Mouse (Mus musculus) G1E (cell line): ENCODE measurements around the gene Zfp628. TPM values are rescaled to one million over a fixed set of nuclear protein-coding genes. Genes with fewer than 3 reads are reported as not detected.
"Not testable (repeated sequence)": the region's sequence is repeated elsewhere in the genome, so short reads cannot be mapped to it uniquely, and the experiment has no call there.

ENCODE experiments used
- ATAC-seq: 2 replicates; pipeline ENCODE4 v1.8.0; 2016; ENCODE audit warnings: mild to moderate bottlenecking; ENCODE audit not compliant: insufficient number of reproducible peaks, poor library complexity, low FRiP score, severe bottlenecking; ENCODE audit errors: extremely low read depth
- DNase-seq: peaks from one replicate; pipeline ENCODE4 v3.0.0; 2012; ENCODE audit warnings: low spot score
- H3K27me3 ChIP-seq: 2 replicates; pipeline ENCODE4 v1.6.1; 2012; ENCODE audit warnings: mild to moderate bottlenecking, low read length, inconsistent platforms; ENCODE audit not compliant: insufficient read depth
- H3K36me3 ChIP-seq: replicated peaks from 2 replicates; pipeline ENCODE3; 2012; ENCODE audit warnings: mild to moderate bottlenecking, inconsistent platforms
- H3K4me1 ChIP-seq: 2 replicates; pipeline ENCODE4 v1.6.1; 2012; ENCODE audit warnings: low read depth, low read length, inconsistent platforms, mixed read lengths; ENCODE audit not compliant: insufficient read depth
- H3K4me3 ChIP-seq: 2 replicates; pipeline ENCODE4 v1.5.1; 2012; ENCODE audit warnings: low read depth, mild to moderate bottlenecking, inconsistent platforms, low read length, moderate library complexity, mixed read lengths
- H3K9me3 ChIP-seq: replicated peaks from 2 replicates; pipeline ENCODE4 v1.6.1; 2012; ENCODE audit warnings: inconsistent platforms
- CTCF ChIP-seq: IDR thresholded peaks from 2 replicates; pipeline ENCODE4 v1.5.1; 2012; ENCODE audit warnings: low read depth, low read length, inconsistent platforms, mixed read lengths
- GATA1 ChIP-seq: IDR thresholded peaks from 2 replicates; pipeline ENCODE4 v1.6.1; 2012; ENCODE audit warnings: borderline replicate concordance, low read length, inconsistent platforms, mixed read lengths
- GATA2 ChIP-seq: IDR thresholded peaks from 2 replicates; pipeline ENCODE4 v1.6.1; 2012; ENCODE audit warnings: low read depth, low read length, inconsistent platforms, borderline replicate concordance
- POLR2AphosphoS5 ChIP-seq: IDR thresholded peaks from 2 replicates; pipeline ENCODE4 v1.6.1; 2012; ENCODE audit warnings: low read depth, low read length, inconsistent platforms; ENCODE audit not compliant: insufficient replicate concordance
- TAL1 ChIP-seq: conservative IDR thresholded peaks from 2 replicates; pipeline ENCODE4 v1.6.1; 2012; ENCODE audit warnings: low read depth, low read length, inconsistent platforms, mixed read lengths
- polyA plus RNA-seq: library from polyadenylated mRNA; stranded (reverse); fragments of >175 nt; gene quantifications from 2 replicates; pipeline ENCODE4 v1.2.3, GENCODE M21; 2012
- total RNA-seq, 2 experiments: library from RNA; stranded (forward) in 1 of 2; stranded (reverse) in 1 of 2; fragments of 200-1000 nt in 1 of 2; fragments of >200 nt in 1 of 2; fragmentation: Nextera tagmentation in 1 of 2; gene quantifications; 2 replicates each; pipeline ENCODE4 v1.2.3; 2014 to 2017

The Zfp628 gene
- total and polyA plus RNA-seq, 3 experiments = 1.6 to 35.7 (median 13.9) TPM

- Histone ChIP-seq H3K4me1 (peaks cover 29% of the 10 kb centered on the region), H3K9me3 (no peaks in the 10 kb centered on the region), H3K36me3 (peaks cover 4% of the 10 kb centered on the region), H3K27me3 (no peaks in the 10 kb centered on the region), H3K4me3 (peak overlapping the region; percentile 74)
- TF ChIP-seq GATA2 (no peak), CTCF (no peak), POLR2AphosphoS5 (no peak), GATA1 (no peak), TAL1 (no peak)
- DNase-seq (no peak), ATAC-seq (peak; percentile 9; the same call in 1 of the 2 replicates)
These were observed 37.8 kb upstream of the Zfp628 start for GRCm38 (mm10) chr7:4877226-4877625.

DNA sequence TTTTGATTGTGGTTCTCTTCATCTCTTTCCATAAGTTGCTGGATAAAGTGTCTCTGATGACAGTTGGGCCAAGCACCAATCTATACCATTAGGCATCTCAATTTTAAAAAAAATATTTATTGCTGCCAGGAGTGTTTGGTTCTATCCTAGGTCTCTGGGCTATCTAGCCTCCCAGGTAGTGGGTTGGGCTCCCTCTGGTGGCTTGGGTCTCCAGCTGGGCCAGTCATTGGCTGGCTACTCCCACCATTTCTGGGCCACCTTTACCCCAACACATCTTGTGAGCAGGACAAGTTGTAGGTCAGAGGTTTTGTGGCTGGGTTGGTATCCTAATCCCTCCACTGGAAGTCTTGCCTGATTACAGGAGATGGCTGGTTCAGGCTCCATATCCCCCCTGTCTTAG, 36.8 kb upstream of the Zfp628 start:
- DNase-seq (no peak), ATAC-seq (no peak)
- peaks cover 29% of the 10 kb centered on the region for H3K4me1 ChIP-seq
- H3K9me3 ChIP-seq = no peaks in the 10 kb centered on the region
- H3K36me3 ChIP-seq = peaks cover 4% of the 10 kb centered on the region
- H3K27me3 ChIP-seq = no peaks in the 10 kb centered on the region
- H3K4me3 ChIP-seq = no peak overlapping the region
- TF ChIP-seq CTCF = no peak
- TF ChIP-seq GATA2 = no peak
- no peak for TF ChIP-seq TAL1
- no peak for TF ChIP-seq GATA1
- TF ChIP-seq POLR2AphosphoS5 = no peak

- H3K27me3 ChIP-seq, ATAC-seq, DNase-seq, H3K4me3 ChIP-seq, H3K36me3 ChIP-seq, H3K9me3 ChIP-seq: not testable (repeated sequence)
- H3K4me1 ChIP-seq = peaks cover 26% of the 10 kb centered on the region
These were observed 36.0 kb upstream of the Zfp628 start for GRCm38 (mm10) chr7:4879036-4879435.

DNA sequence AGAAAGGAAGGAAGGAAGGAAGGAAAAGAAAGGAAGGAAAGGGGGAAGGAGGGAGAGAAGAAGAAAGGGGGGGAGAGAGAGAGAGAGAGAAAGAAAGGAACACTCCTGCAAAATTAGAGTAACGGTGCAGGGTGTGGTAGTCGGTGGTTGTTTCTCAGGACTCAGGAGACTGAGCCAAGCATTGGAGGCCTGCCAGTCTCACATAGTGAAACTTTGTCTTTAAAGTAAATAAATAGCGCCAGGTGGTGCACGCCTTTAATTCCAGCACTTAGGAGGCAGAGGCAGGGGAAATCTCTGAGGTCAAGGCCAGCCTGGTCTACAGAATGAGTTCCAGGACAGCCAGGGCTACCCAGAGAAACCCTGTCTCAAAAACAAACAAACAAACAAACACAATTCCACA, 28.3 kb upstream of the Zfp628 start:
- Histone ChIP-seq H3K27me3 (no peaks in the 10 kb centered on the region), H3K9me3 (no peaks in the 10 kb centered on the region), H3K4me1 (no peaks in the 10 kb centered on the region), H3K36me3 (peaks cover 37% of the 10 kb centered on the region), H3K4me3 (no peak overlapping the region)
- DNase-seq (no peak), ATAC-seq (no peak)
- no peak for TF ChIP-seq GATA2

GRCm38 (mm10) chr7:4895186-4895585, 19.8 kb upstream of the Zfp628 start:
- H3K9me3 ChIP-seq = no peaks in the 10 kb centered on the region
- H3K36me3 ChIP-seq = peaks cover 39% of the 10 kb centered on the region
- H3K4me1 ChIP-seq = no peaks in the 10 kb centered on the region
- ATAC-seq (no peak), DNase-seq (no peak)
- no peaks in the 10 kb centered on the region for H3K27me3 ChIP-seq
- no peak for TF ChIP-seq GATA2
- no peak for TF ChIP-seq POLR2AphosphoS5
- no peak for TF ChIP-seq CTCF
- TF ChIP-seq GATA1 = no peak
- TF ChIP-seq TAL1 = no peak
- H3K4me3 ChIP-seq = no peak overlapping the region

GRCm38 (mm10) chr7:4898851-4899648, 16.0 kb upstream of the Zfp628 start:
- TF ChIP-seq GATA1 (no peak), TAL1 (no peak), CTCF (no peak), POLR2AphosphoS5 (no peak), GATA2 (no peak)
- H3K9me3 ChIP-seq = peaks cover 4% of the 10 kb centered on the region
- ATAC-seq (no peak), DNase-seq (no peak)
- H3K4me1 ChIP-seq = no peaks in the 10 kb centered on the region
- peaks cover 3% of the 10 kb centered on the region; the same call in 1 of the 2 replicates for H3K27me3 ChIP-seq
- H3K36me3 ChIP-seq = peaks cover 18% of the 10 kb centered on the region
- no peak overlapping the region for H3K4me3 ChIP-seq

DNA sequence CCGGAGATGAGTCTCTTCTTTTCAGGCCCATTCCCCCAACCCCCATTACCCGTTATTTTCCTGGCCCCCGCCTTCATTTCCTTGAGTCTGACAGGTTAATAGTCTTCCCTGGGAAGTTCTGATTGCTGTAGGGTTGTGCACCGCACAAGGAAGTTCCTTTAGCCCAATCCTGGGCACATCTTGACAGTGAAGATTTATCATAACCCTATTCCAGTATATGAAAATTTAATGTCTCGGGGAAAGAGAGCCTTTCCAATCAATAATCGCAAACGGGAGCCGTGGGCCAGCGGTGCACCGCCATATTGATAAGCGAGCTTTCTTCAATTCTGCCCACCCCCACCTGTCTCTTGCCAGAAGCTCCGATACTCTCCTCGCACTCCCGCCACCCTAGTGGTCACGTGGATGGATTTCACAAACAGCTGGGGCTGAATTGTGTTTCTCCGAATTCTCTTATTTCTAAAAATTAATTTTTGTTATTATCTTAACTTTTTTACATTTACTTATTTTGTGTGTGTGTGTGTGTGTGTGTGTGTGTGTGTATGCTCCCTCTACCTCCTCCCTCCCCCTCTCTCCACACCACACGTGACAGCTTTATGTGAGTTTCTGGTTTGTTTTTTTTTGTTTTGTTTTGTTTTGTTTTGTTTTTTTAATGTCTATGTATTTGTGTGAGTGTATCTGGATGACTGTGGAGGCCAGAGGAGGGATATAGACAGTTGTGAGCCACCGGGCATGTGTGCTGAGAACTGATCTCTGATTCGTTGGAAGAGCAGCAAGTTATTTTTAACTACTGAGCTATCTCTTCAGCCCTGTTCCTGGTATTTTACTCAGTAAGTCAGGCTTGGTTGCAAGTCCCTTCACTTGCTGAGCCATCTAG, 15.1 kb upstream of the Zfp628 start:
- DNase-seq (no peak), ATAC-seq (no peak)
- H3K36me3 ChIP-seq = peaks cover 11% of the 10 kb centered on the region
- H3K9me3 ChIP-seq = peaks cover 4% of the 10 kb centered on the region
- H3K27me3 ChIP-seq = peaks cover 3% of the 10 kb centered on the region; the same call in 1 of the 2 replicates
- TF ChIP-seq POLR2AphosphoS5 = no peak
- TF ChIP-seq TAL1 = no peak
- no peak for TF ChIP-seq GATA1
- no peak for TF ChIP-seq CTCF
- no peak for TF ChIP-seq GATA2
- no peaks in the 10 kb centered on the region for H3K4me1 ChIP-seq
- no peak overlapping the region for H3K4me3 ChIP-seq
